Mouse (Mus musculus) embryonic fibroblast, embryonic 13.5 days (primary cell): ENCODE data around the gene Abi2. TPM values are rescaled to one million over a fixed set of nuclear protein-coding genes. Genes with fewer than 3 reads are reported as not detected.

Experiments
- H3K27ac ChIP-seq: 2 replicates; pipeline ENCODE4 v1.5.1; 2012; ENCODE audit warnings: low read length, control low read depth, inconsistent platforms; ENCODE audit not compliant: insufficient read depth
- H3K4me1 ChIP-seq: 2 replicates; pipeline ENCODE4 v1.6.1; 2011; ENCODE audit warnings: low read length; ENCODE audit not compliant: control insufficient read depth, insufficient read depth
- H3K4me3 ChIP-seq: 2 replicates; pipeline ENCODE4 v1.5.1; 2011; ENCODE audit warnings: mild to moderate bottlenecking, control low read depth, low read length; ENCODE audit not compliant: insufficient read depth
- CTCF ChIP-seq: IDR thresholded peaks from 2 replicates; pipeline ENCODE4 v1.5.1; 2011; ENCODE audit warnings: mild to moderate bottlenecking, control low read depth, low read length, moderate library complexity, borderline replicate concordance; ENCODE audit not compliant: insufficient read depth
- POLR2A ChIP-seq: IDR thresholded peaks from 2 replicates; pipeline ENCODE4 v1.6.1; 2011; ENCODE audit warnings: low read depth, mild to moderate bottlenecking, control low read depth, low read length, moderate library complexity
- polyA plus RNA-seq: library from polyadenylated mRNA; stranded (reverse); fragments of >200 nt; gene quantifications from 2 replicates; pipeline ENCODE4 v1.2.4, GENCODE M21; 2011; ENCODE audit warnings: low read depth; ENCODE audit not compliant: missing spikeins, insufficient read length

The Abi2 gene
- polyA plus RNA-seq, 1 experiment = 29.7 TPM

- Histone ChIP-seq H3K4me1 (no peaks in the 10 kb centered on the region), H3K4me3 (no peak overlapping the region), H3K27ac (no peak overlapping the region)
- TF ChIP-seq CTCF (no peak), POLR2A (no peak)
Observed at GRCm38 (mm10) chr1:60482881-60483280, 73.5 kb downstream of the Abi2 start.

DNA sequence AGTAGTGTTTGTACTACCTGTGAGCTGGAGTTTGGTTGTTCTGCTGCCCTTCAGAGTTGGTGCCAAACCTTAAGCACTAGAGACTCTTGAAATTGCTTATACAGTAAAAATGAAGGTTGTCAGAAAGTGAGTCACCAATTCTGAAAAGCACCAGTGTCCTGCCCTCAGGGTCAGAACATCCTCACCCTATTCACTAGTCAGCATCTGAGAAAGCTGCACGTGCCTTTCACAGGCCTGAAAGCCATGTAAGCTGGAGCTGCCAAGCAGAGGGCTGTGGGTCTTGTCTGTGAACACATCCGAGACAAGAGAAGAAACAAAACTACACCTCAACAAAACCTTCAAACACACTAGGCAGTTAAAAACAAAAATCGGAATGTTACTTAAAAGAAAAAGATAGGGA, 76.2 kb downstream of the Abi2 start:
- TF ChIP-seq CTCF (no peak), POLR2A (no peak)
- H3K27ac ChIP-seq = no peak overlapping the region
- no peaks in the 10 kb centered on the region for H3K4me1 ChIP-seq
- H3K4me3 ChIP-seq = no peak overlapping the region

DNA sequence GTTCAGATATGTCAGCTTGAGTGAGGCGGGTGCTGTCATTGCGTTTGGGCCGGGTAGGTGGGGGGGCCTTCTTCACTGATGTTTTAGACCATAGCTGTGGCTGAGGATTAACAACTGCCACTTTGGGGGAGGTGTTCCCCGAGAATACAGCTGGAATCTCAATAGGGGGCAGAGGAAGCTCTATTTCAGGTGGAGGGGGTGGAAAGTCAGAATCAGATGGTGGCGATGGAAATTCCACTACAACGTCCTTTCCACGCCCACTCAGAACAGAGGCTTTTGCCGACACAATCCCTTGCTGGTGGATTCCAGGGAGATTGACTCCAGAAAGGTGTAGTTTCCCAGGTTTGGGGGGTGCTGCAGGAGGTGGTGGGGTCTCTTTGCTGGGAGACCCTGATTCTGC, 79.2 kb downstream of the Abi2 start:
- TF ChIP-seq CTCF = no peak
- H3K27ac ChIP-seq = no peak overlapping the region
- no peak overlapping the region for H3K4me3 ChIP-seq
- no peaks in the 10 kb centered on the region for H3K4me1 ChIP-seq

GRCm38 (mm10) chr1:60489660-60490059, 80.2 kb downstream of the Abi2 start:
- no peaks in the 10 kb centered on the region for H3K4me1 ChIP-seq
- no peak overlapping the region for H3K27ac ChIP-seq
- TF ChIP-seq CTCF (no peak), POLR2A (no peak)
- no peak overlapping the region for H3K4me3 ChIP-seq

DNA sequence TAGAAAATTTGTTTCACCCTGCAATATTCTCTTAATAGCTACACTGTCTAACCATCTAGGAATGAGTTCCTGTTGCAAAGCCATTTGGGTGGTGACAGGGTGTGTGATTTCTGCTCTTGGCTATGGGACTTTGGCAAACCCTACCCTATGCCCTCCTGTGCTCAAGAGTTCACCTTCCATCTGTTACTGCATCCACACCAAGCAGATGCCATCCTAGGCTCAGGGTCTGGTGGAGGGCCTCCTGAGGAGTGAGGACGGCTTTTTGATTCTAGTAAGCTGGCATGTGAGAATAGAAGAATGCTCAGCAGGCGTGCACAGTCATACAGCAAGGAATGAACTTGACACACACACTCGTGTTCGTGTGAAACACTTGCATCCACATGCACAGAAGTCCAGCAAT, 81.1 kb downstream of the Abi2 start:
- Histone ChIP-seq H3K4me1 (no peaks in the 10 kb centered on the region), H3K27ac (no peak overlapping the region), H3K4me3 (no peak overlapping the region)
- no peak for TF ChIP-seq POLR2A
- TF ChIP-seq CTCF = no peak

- TF ChIP-seq CTCF (no peak), POLR2A (no peak)
- no peak overlapping the region for H3K27ac ChIP-seq
- no peaks in the 10 kb centered on the region for H3K4me1 ChIP-seq
- no peak overlapping the region for H3K4me3 ChIP-seq
Observed at GRCm38 (mm10) chr1:60492404-60492803, 83.0 kb downstream of the Abi2 start.

- TF ChIP-seq CTCF (no peak), POLR2A (no peak)
- Histone ChIP-seq H3K27ac (no peak overlapping the region), H3K4me1 (no peaks in the 10 kb centered on the region), H3K4me3 (no peak overlapping the region)
Observed at GRCm38 (mm10) chr1:60493421-60493820, 84.0 kb downstream of the Abi2 start.

- Histone ChIP-seq H3K4me3 (no peak overlapping the region), H3K27ac (no peak overlapping the region), H3K4me1 (no peaks in the 10 kb centered on the region)
- no peak for TF ChIP-seq CTCF
- TF ChIP-seq POLR2A = no peak
Observed at GRCm38 (mm10) chr1:60503456-60503855, 94.0 kb downstream of the Abi2 start.

DNA sequence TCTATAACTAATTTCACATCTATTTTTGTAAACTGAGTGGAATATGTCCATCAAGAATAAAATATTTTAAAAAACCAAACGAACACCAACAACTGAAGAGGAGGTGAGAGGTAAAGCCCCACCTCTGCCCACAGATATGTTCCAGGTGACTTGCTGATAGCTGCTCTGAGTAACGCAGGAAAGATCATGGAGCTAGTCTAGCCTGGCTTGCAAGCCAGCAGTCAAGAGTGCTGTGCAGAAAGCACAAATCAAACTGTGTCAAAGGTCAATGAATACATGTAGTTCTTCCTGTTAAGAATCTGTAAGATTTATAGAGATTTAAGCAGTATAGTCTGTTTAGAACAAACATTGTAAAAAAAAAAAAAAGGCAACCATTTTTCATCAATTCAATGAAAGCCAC, 101.2 kb downstream of the Abi2 start:
- TF ChIP-seq CTCF (no peak), POLR2A (no peak)
- no peak overlapping the region for H3K4me3 ChIP-seq

GRCm38 (mm10) chr1:60530107-60530506, 120.7 kb downstream of the Abi2 start:
- Histone ChIP-seq H3K4me1 (no peaks in the 10 kb centered on the region), H3K4me3 (no peak overlapping the region), H3K27ac (no peak overlapping the region)
- TF ChIP-seq POLR2A (no peak), CTCF (no peak)

More for the DNA sequence above, 101.2 kb downstream of the Abi2 start:
- Histone ChIP-seq H3K27ac (no peak overlapping the region), H3K4me1 (no peaks in the 10 kb centered on the region)

GRCm38 (mm10) chr1:60530636-60531035, 121.2 kb downstream of the Abi2 start:
- H3K4me1 ChIP-seq = no peaks in the 10 kb centered on the region
- H3K4me3 ChIP-seq = no peak overlapping the region
- no peak for TF ChIP-seq POLR2A
- TF ChIP-seq CTCF = no peak
- no peak overlapping the region for H3K27ac ChIP-seq

Other genes with a start within 250 kb of the Abi2 start
- gene Nbeal1, start 229.0 kb upstream of the Abi2 start, polyA plus RNA-seq = 45.0 and 55.1 TPM in 2 replicates
- 62.9 and 72.8 TPM in 2 replicates for gene Cyp20a1, start 66.3 kb upstream of the Abi2 start, polyA plus RNA-seq
- gene Raph1, start 157.5 kb downstream of the Abi2 start, polyA plus RNA-seq = 43.5 and 88.2 TPM in 2 replicates